Mouse (Mus musculus) liver, adult 2 months (tissue): ENCODE data around the gene Olfr522.

Experiments
- CTCF ChIP-seq: fragments of 200-500 bp; IDR thresholded peaks from 2 replicates; pipeline ENCODE4 v1.5.1; 2011; ENCODE audit warnings: low read depth, low read length, control low read depth
- POLR2A ChIP-seq: fragments of 200-500 bp; IDR thresholded peaks from 2 replicates; pipeline ENCODE4 v1.6.1; 2011; ENCODE audit warnings: low read length, control low read depth; ENCODE audit not compliant: insufficient read depth; ENCODE audit errors: extremely low read depth

GRCm38 (mm10) chr7:140179176-140179575 lies 14.6 kb upstream of the Olfr522 start:
- TF ChIP-seq POLR2A (no peak), CTCF (no peak)
